Mouse (Mus musculus): ENCODE results near the gene Vmn1r90. TPM values are rescaled to one million over a fixed set of nuclear protein-coding genes. Genes with fewer than 3 reads are reported as not detected.
"Not testable (repeated sequence)": the region's sequence is repeated elsewhere in the genome, so short reads cannot be mapped to it uniquely, and the experiment has no call there.

Gene Vmn1r90
- polyA plus RNA-seq (2017; shearing (Covaris generic)), result not detected

GRCm38 (mm10) chr7:14563406-14563805 lies at the start of gene Vmn1r90:
TSS of gene Vmn1r90 (minus strand) at chr7:14563506.
- ATAC-seq, result no peak

DNA sequence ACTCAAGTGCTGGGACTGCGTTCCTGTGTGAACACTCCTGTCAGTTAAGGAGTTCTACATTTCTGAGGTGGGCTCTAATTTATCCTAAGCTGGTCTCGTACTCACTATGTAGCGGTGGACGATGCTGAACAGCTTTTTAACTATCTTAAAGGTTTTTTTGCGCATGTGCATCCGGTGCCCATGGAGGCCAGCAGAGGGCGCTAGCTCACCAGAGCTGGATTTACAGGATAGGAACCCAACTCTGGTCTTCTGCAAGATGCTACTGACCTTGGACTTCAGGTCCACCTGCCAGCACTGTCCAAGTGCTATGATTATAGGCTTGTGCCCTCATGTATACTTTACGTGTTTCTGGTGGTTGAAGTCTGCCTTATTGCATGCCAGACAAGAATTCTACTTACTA lies 29.7 kb upstream of the Vmn1r90 start:
- not testable (repeated sequence) for ATAC-seq

GRCm38 (mm10) chr7:14552284-14552683 lies 11.0 kb downstream of the Vmn1r90 start:
- ATAC-seq, result no peak

DNA sequence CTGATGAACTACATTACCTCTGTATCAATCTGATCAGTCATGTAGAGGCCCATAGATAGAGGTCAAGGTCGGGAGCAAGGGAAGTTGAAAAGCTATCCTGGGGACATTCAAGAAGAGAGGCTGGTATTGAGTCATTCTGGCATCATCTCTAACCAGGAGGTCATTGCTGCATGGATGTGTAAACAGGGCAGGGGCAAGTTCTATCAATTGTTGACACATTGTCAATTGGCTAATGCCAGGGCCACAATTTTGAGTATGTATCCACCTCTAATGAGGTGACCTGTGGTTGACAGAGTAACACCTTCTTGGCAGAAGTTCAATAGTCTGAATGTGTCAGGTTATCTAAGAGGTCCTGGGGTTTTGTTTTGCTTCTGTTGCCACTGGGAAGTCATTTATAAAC lies 38.0 kb downstream of the Vmn1r90 start:
- ATAC-seq, result no peak

DNA sequence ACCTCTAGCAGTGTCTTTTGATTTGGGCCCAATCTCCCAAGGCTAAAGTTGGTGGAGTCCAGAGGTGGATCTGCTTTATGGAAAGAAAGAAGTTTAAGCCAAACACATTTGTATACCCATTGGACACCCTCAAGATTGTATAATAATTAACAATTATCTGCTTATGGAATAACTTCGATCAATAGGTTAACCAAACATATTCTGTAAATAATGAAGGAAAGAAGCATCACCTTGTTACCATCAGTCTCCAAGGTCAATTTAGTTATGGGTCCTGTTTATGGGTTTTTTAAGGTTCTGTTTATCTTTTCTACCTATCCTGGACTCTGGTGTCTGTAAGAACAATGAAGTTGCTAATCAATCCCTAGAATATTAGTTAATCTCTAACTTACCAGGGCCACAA lies 40.7 kb downstream of the Vmn1r90 start:
- ATAC-seq, result no peak

GRCm38 (mm10) chr7:14518301-14518700 lies 45.0 kb downstream of the Vmn1r90 start:
- no peak for ATAC-seq

Other genes starting within 250 kb of the Vmn1r90 start
- gene Obox8, start 229.9 kb downstream of the Vmn1r90 start, polyA plus RNA-seq (2017; shearing (Covaris generic)), result under 1 TPM in 1 of 3 experiments, not detected in 2; 0.87 TPM
- gene Sult2a8, start 116.7 kb downstream of the Vmn1r90 start, polyA plus RNA-seq (2017; shearing (Covaris generic)), result not detected
- not detected for gene Sult2a7, start 69.3 kb downstream of the Vmn1r90 start, polyA plus RNA-seq (2017; shearing (Covaris generic))
- not detected for gene Obox7, start 96.0 kb upstream of the Vmn1r90 start, polyA plus RNA-seq (2017; shearing (Covaris generic))

Measured in inflammation-experienced regulatory T-cells, adult 6 months (primary cell).